In the genomic region with DNA sequence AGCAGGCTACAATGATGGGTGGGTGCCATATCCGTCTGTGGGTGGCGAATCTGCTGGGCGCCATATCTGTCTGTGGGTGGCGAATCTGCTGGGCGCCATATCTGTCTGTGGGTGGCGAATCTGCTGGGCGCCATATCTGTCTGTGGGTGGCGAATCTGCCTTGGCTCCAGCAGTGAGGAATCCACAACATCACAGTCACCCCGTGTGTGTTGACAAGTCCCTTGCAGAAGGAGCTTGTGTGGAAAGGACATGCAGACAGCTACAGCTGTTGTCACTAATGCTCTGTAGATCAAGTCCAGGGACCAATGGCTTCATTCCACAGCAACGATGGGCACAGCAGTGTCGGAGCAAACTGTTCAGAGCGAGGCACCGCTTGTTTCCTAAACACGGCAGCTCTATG, we compare ENCODE assay signal across 34 mouse cellular contexts.
A peak's percentile ranks its signal among the peaks of the same experiment; 100 is the strongest.
DNase-seq lines count a peak whose midpoint lies in the region; ATAC-seq lines count a peak whose summit lies in the region.
"Had no signal": no experiment of that assay in that cellular context is flagged by ENCODE, and none has a peak within 500 bp of the region (broad histone marks: within the 10 kb centered on the region; RNA-seq: fewer than 3 reads in every experiment).

No protein-coding gene starts in this region.

- H3K4me2 ChIP-seq in heart, embryonic 13.5 days = 0 out of 2 replicates have a peak overlapping the region, but pooled peaks have one; percentile 13
- no peak overlapping the region for H3K4me2 ChIP-seq in heart, embryonic 11.5 days
- no peak overlapping the region for H3K4me2 ChIP-seq in hindbrain, embryonic 16.5 days (ENCODE audit: low read length)
- H3K4me2 ChIP-seq: forebrain, embryonic 13.5 days; hindbrain, embryonic 14.5 days; kidney, embryonic 15.5 days; limb, embryonic 15.5 days; midbrain, embryonic 15.5 days; neural tube, embryonic 15.5 days; stomach, embryonic 15.5 days had no signal

- no peaks in the 10 kb centered on the region for H3K9me3 ChIP-seq in heart, embryonic 13.5 days
- H3K9me3 ChIP-seq in heart, embryonic 11.5 days (replicated peaks; ENCODE audit: control insufficient read depth, low read length) = no peaks in the 10 kb centered on the region
- H3K9me3 ChIP-seq in hindbrain, embryonic 16.5 days (ENCODE audit: control insufficient read depth, low read length) = no peaks in the 10 kb centered on the region
- H3K9me3 ChIP-seq: forebrain, embryonic 13.5 days; kidney, embryonic 15.5 days; limb, embryonic 10.5 days; limb, embryonic 15.5 days; midbrain, embryonic 10.5 days; midbrain, embryonic 15.5 days; neural tube, embryonic 15.5 days; stomach, embryonic 15.5 days had no signal

- H3K27me3 ChIP-seq in heart, embryonic 13.5 days (replicated peaks) = peaks cover 30% of the 10 kb centered on the region
- H3K27me3 ChIP-seq in heart, embryonic 11.5 days (ENCODE audit: control insufficient read depth, insufficient read depth, low read length) = peaks cover 5% of the 10 kb centered on the region; the same call in 1 of the 2 replicates
- H3K27me3 ChIP-seq in hindbrain, embryonic 16.5 days (replicated peaks; ENCODE audit: control insufficient read depth, insufficient read depth, low read length) = no peaks in the 10 kb centered on the region
- H3K27me3 ChIP-seq: forebrain, embryonic 13.5 days; kidney, embryonic 15.5 days; limb, embryonic 15.5 days; midbrain, embryonic 15.5 days; neural tube, embryonic 15.5 days; stomach, embryonic 15.5 days had no signal

- no peak overlapping the region for H3K27ac ChIP-seq in heart, embryonic 13.5 days (replicated peaks)
- no peak overlapping the region for H3K27ac ChIP-seq in heart, embryonic 11.5 days (ENCODE audit: low read depth, low read length)
- no peak overlapping the region for H3K27ac ChIP-seq in hindbrain, embryonic 16.5 days (ENCODE audit: low read depth, low read length)
- H3K27ac ChIP-seq: forebrain, embryonic 13.5 days; gastrocnemius, adult 2 months; heart, adult 2 months; hindbrain, embryonic 14.5 days; kidney, embryonic 15.5 days; limb, embryonic 10.5 days; limb, embryonic 15.5 days; liver, embryonic 14.5 days; macrophage; midbrain, embryonic 10.5 days; midbrain, embryonic 15.5 days; neural tube, embryonic 15.5 days; stomach, embryonic 15.5 days had no signal

- 62% methylated on average over 14 of the region's 14 CpGs for WGBS in heart, embryonic 13.5 days
- 68% methylated on average over 14 of the region's 14 CpGs for WGBS in heart, embryonic 11.5 days (ENCODE audit: insufficient replicate concordance)
- 92% methylated on average over 14 of the region's 14 CpGs for WGBS in hindbrain, embryonic 16.5 days

- DNase-seq in layer of hippocampus, adult 18-20 months (ENCODE audit: low spot score in 2 of 2) = peak; percentile 20 to 67
- no peak for DNase-seq in layer of hippocampus, adult 9-10 months (ENCODE audit: low spot score)
- DNase-seq in brain, adult 2 months (ENCODE audit: low read depth, low spot score) = peak; percentile 50
- DNase-seq in layer of hippocampus, adult 9-11 months = peak; percentile 47
- DNase-seq: adrenal gland, postnatal 10 days; cerebellum, adult 11 months; cerebellum, adult 9-10 months; cerebellum, postnatal 36 days; gastrocnemius, adult 2 months; gastrocnemius, postnatal 36 days; kidney, adult 11 months; kidney, postnatal 25 days; lung, adult 2 months; lung, postnatal 10 days; right cerebral cortex, postnatal 25 days; thymus, adult 2 months; thymus, postnatal 36 days had no signal

- no peaks in the 10 kb centered on the region for H3K36me3 ChIP-seq in heart, embryonic 13.5 days
- H3K36me3 ChIP-seq in heart, embryonic 11.5 days (ENCODE audit: control insufficient read depth, insufficient read depth, low read length) = no peaks in the 10 kb centered on the region
- no peaks in the 10 kb centered on the region for H3K36me3 ChIP-seq in hindbrain, embryonic 16.5 days (ENCODE audit: control insufficient read depth, insufficient read depth, low read length)
- H3K36me3 ChIP-seq: kidney, embryonic 15.5 days; limb, embryonic 10.5 days; limb, embryonic 15.5 days; midbrain, embryonic 10.5 days; midbrain, embryonic 15.5 days; neural tube, embryonic 15.5 days; stomach, embryonic 15.5 days had no signal

- peak; percentile 68; the same call in 1 of the 2 replicates for ATAC-seq in heart, embryonic 13.5 days (ENCODE audit: extremely low read depth, insufficient number of reproducible peaks, low FRiP score, low TSS enrichment)
- ATAC-seq in heart, embryonic 11.5 days (replicated peaks; ENCODE audit: insufficient number of reproducible peaks, low FRiP score, low TSS enrichment) = no peak
- no peak for ATAC-seq in hindbrain, embryonic 16.5 days
- ATAC-seq: forebrain, embryonic 13.5 days; inflammation-experienced regulatory T-cells, adult 6 months; midbrain, embryonic 15.5 days; Patski had no signal

- no peak overlapping the region for H3K9ac ChIP-seq in heart, embryonic 13.5 days
- no peak overlapping the region for H3K9ac ChIP-seq in heart, embryonic 11.5 days (ENCODE audit: low read depth, low read length)
- H3K9ac ChIP-seq in hindbrain, embryonic 16.5 days (ENCODE audit: low read depth, low read length) = no peak overlapping the region
- H3K9ac ChIP-seq: forebrain, embryonic 13.5 days; hindbrain, embryonic 14.5 days; kidney, embryonic 15.5 days; limb, embryonic 15.5 days; liver, embryonic 14.5 days; midbrain, embryonic 15.5 days; neural tube, embryonic 15.5 days; stomach, embryonic 15.5 days had no signal

- peaks cover 5% of the 10 kb centered on the region; the same call in 1 of the 2 replicates for H3K4me1 ChIP-seq in heart, embryonic 13.5 days
- no peaks in the 10 kb centered on the region for H3K4me1 ChIP-seq in heart, embryonic 11.5 days (ENCODE audit: control insufficient read depth, insufficient read depth, low read length)
- H3K4me1 ChIP-seq in hindbrain, embryonic 16.5 days (ENCODE audit: control insufficient read depth, insufficient read depth, low read depth, low read length) = no peaks in the 10 kb centered on the region
- H3K4me1 ChIP-seq: forebrain, embryonic 13.5 days; kidney, embryonic 15.5 days; limb, embryonic 10.5 days; limb, embryonic 15.5 days; midbrain, embryonic 10.5 days; midbrain, embryonic 15.5 days; neural tube, embryonic 15.5 days; stomach, embryonic 15.5 days had no signal

- no peak overlapping the region for H3K4me3 ChIP-seq in heart, embryonic 13.5 days
- H3K4me3 ChIP-seq in heart, embryonic 11.5 days (ENCODE audit: low read depth, low read length) = no peak overlapping the region
- no peak overlapping the region for H3K4me3 ChIP-seq in hindbrain, embryonic 16.5 days (ENCODE audit: low read length)
- H3K4me3 ChIP-seq: forebrain, embryonic 13.5 days; gastrocnemius, adult 2 months; heart, adult 2 months; kidney, embryonic 15.5 days; limb, embryonic 10.5 days; limb, embryonic 15.5 days; midbrain, embryonic 10.5 days; midbrain, embryonic 15.5 days; neural tube, embryonic 15.5 days; stomach, embryonic 15.5 days had no signal
